In genomic region chr3:102715066-102715584, GRCm38 (mm10) we compare ENCODE assay signal across 8 mouse cellular contexts. TPM values are rescaled to one million over a fixed set of nuclear protein-coding genes. Genes with fewer than 3 reads are reported as not detected.
DNase-seq lines count a peak whose midpoint lies in the region; ATAC-seq and TF ChIP-seq lines count a peak whose summit lies in the region.

No protein-coding gene starts in this region.

- no peaks in the 10 kb centered on the region for H3K27me3 ChIP-seq in erythroblast, embryonic 14.5 days (ENCODE audit: control insufficient read depth)
- no peaks in the 10 kb centered on the region for H3K27me3 ChIP-seq in heart, embryonic 13.5 days (replicated peaks)
- no peaks in the 10 kb centered on the region for H3K27me3 ChIP-seq in liver, embryonic 15.5 days
- H3K27me3 ChIP-seq in neural tube, embryonic 11.5 days (ENCODE audit: control insufficient read depth, insufficient read depth, low read length) = no peaks in the 10 kb centered on the region
- H3K27me3 ChIP-seq in stomach, embryonic 16.5 days (ENCODE audit: control insufficient read depth, insufficient read depth, low read length) = no peaks in the 10 kb centered on the region

- H3K4me3 ChIP-seq in erythroblast, embryonic 14.5 days (replicated peaks) = peak overlapping the region; percentile 36
- peak overlapping the region; percentile 43 for H3K4me3 ChIP-seq in heart, embryonic 13.5 days
- peak overlapping the region; percentile 45 for H3K4me3 ChIP-seq in liver, embryonic 15.5 days (replicated peaks)
- no peak overlapping the region for H3K4me3 ChIP-seq in neural tube, embryonic 11.5 days (ENCODE audit: low read depth, low read length)
- peak overlapping the region; percentile 40 for H3K4me3 ChIP-seq in stomach, embryonic 16.5 days (replicated peaks; ENCODE audit: low read length)

- H3K4me1 ChIP-seq in erythroblast, embryonic 14.5 days (ENCODE audit: control insufficient read depth) = peaks cover 6% of the 10 kb centered on the region; the same call in 1 of the 2 replicates
- 0 out of 2 replicates have a peak, but pooled peaks cover 9% of the 10 kb centered on the region for H3K4me1 ChIP-seq in heart, embryonic 13.5 days
- no peaks in the 10 kb centered on the region for H3K4me1 ChIP-seq in liver, embryonic 15.5 days (replicated peaks)
- no peaks in the 10 kb centered on the region for H3K4me1 ChIP-seq in neural tube, embryonic 11.5 days (ENCODE audit: control insufficient read depth, insufficient read depth, low read length)
- no peaks in the 10 kb centered on the region for H3K4me1 ChIP-seq in stomach, embryonic 16.5 days (ENCODE audit: control insufficient read depth, insufficient read depth, low read length)

- 15% methylated on average over 11 of the region's 11 CpGs for whole genome bisulfite sequencing in heart, embryonic 13.5 days
- 3% methylated on average over 11 of the region's 11 CpGs for WGBS in liver, embryonic 15.5 days (ENCODE audit: insufficient replicate concordance)
- WGBS in neural tube, embryonic 11.5 days = 43% methylated on average over 11 of the region's 11 CpGs
- WGBS in stomach, embryonic 16.5 days = 18% methylated on average over 11 of the region's 11 CpGs

- peak; percentile 90 for DNase-seq in brain, embryonic 14.5 days (ENCODE audit: low read depth)
- DNase-seq in kidney, postnatal 14 days = peak; percentile 85
- peak; percentile 61 for DNase-seq in neural tube, embryonic 11.5 days (ENCODE audit: low spot score)

- no peak for TF ChIP-seq POLR2A in brain, embryonic 14.5 days (IDR thresholded peaks at IDR 0.05; ENCODE audit: borderline replicate concordance, extremely low read depth, insufficient read depth, insufficient read length, poor library complexity, severe bottlenecking)

- H3K4me2 ChIP-seq in heart, embryonic 13.5 days = peak overlapping the region; percentile 67
- H3K4me2 ChIP-seq in liver, embryonic 15.5 days = peak overlapping the region; percentile 62
- no peak overlapping the region for H3K4me2 ChIP-seq in neural tube, embryonic 11.5 days (ENCODE audit: low read depth)
- H3K4me2 ChIP-seq in stomach, embryonic 16.5 days (ENCODE audit: low read depth, low read length) = peak overlapping the region; percentile 52

- H3K9ac ChIP-seq in heart, embryonic 13.5 days = peak overlapping the region; percentile 70
- 0 out of 2 replicates have a peak overlapping the region, but pooled peaks have one; percentile 35 for H3K9ac ChIP-seq in liver, embryonic 15.5 days
- H3K9ac ChIP-seq in neural tube, embryonic 11.5 days (ENCODE audit: low read length) = no peak overlapping the region
- peak overlapping the region; percentile 61 for H3K9ac ChIP-seq in stomach, embryonic 16.5 days (ENCODE audit: low read length)

- no peaks in the 10 kb centered on the region for H3K9me3 ChIP-seq in erythroblast, embryonic 14.5 days (ENCODE audit: control insufficient read depth, low read length)
- H3K9me3 ChIP-seq in heart, embryonic 13.5 days = no peaks in the 10 kb centered on the region
- no peaks in the 10 kb centered on the region for H3K9me3 ChIP-seq in liver, embryonic 15.5 days (replicated peaks)
- no peaks in the 10 kb centered on the region for H3K9me3 ChIP-seq in neural tube, embryonic 11.5 days (ENCODE audit: control insufficient read depth, low read length)
- no peaks in the 10 kb centered on the region for H3K9me3 ChIP-seq in stomach, embryonic 16.5 days (replicated peaks; ENCODE audit: control insufficient read depth, low read length)

- no peaks in the 10 kb centered on the region for H3K36me3 ChIP-seq in erythroblast, embryonic 14.5 days (ENCODE audit: control insufficient read depth)
- no peaks in the 10 kb centered on the region for H3K36me3 ChIP-seq in heart, embryonic 13.5 days
- no peaks in the 10 kb centered on the region for H3K36me3 ChIP-seq in liver, embryonic 15.5 days (replicated peaks)
- no peaks in the 10 kb centered on the region for H3K36me3 ChIP-seq in neural tube, embryonic 11.5 days (ENCODE audit: control insufficient read depth, insufficient read depth, low read length)
- no peaks in the 10 kb centered on the region for H3K36me3 ChIP-seq in stomach, embryonic 16.5 days (ENCODE audit: control insufficient read depth, insufficient read depth, low read length)

- peak; percentile 98 for ATAC-seq in CD4-positive, CD25-positive, alpha-beta regulatory T cell, adult 4 months
- ATAC-seq in heart, embryonic 13.5 days (ENCODE audit: extremely low read depth, insufficient number of reproducible peaks, low FRiP score, low TSS enrichment) = no peak
- peak; percentile 73 for ATAC-seq in liver, embryonic 15.5 days (ENCODE audit: insufficient read depth)
- ATAC-seq in neural tube, embryonic 11.5 days (ENCODE audit: insufficient read depth, low FRiP score, low TSS enrichment) = no peak
- ATAC-seq in stomach, embryonic 16.5 days (ENCODE audit: insufficient read depth, low FRiP score) = peak; percentile 83

- peak overlapping the region; percentile 46 for H3K27ac ChIP-seq in heart, embryonic 13.5 days (replicated peaks)
- H3K27ac ChIP-seq in liver, embryonic 15.5 days (replicated peaks) = peak overlapping the region; percentile 62
- no peak overlapping the region for H3K27ac ChIP-seq in neural tube, embryonic 11.5 days (ENCODE audit: low read depth, low read length)
- peak overlapping the region; percentile 62 for H3K27ac ChIP-seq in stomach, embryonic 16.5 days (ENCODE audit: low read length)

- TF ChIP-seq CTCF in brain, embryonic 14.5 days (IDR thresholded peaks at IDR 0.05; ENCODE audit: borderline replicate concordance, extremely low read depth, insufficient read depth, insufficient read length) = peak; percentile 90

RNA-seq across cellular contexts. Expression of gene Tspan2, which starts 19.2 kb away (rescaled TPM):
- 1 to 10 TPM in 1 of 2 experiments, under 1 TPM in 1; 0.70 to 1.3 TPM for polyA plus RNA-seq in CD4-positive, CD25-positive, alpha-beta regulatory T cell, adult 4 months (2017; shearing (Covaris generic))
- polyA plus RNA-seq in brain, embryonic 14.5 days (2012; rRNA removed) = 6.4 and 8.1 TPM in 2 replicates
- not detected in 2 replicates for polyA plus RNA-seq in erythroblast, embryonic 14.5 days (2012)
- 24.8 and 25.0 TPM in 2 replicates for polyA plus RNA-seq in heart, embryonic 13.5 days (2015; fragmentation: Nextera tagmentation; extraction: Ambion mirVana)
- polyA plus RNA-seq in liver, embryonic 15.5 days (2015; fragmentation: Nextera tagmentation; extraction: Ambion mirVana) = 1.9 TPM in 2 replicates
- polyA plus RNA-seq in neural tube, embryonic 11.5 days (2014; fragmentation: Nextera tagmentation; extraction: Ambion mirVana) = 9.8 and 10.4 TPM in 2 replicates
- 26.3 and 29.5 TPM in 2 replicates for polyA plus RNA-seq in stomach, embryonic 16.5 days (2015; fragmentation: Nextera tagmentation; extraction: Ambion mirVana)

Comparison
In these comparisons a context has a peak if more than half of its experiments do, and no peak if none do; other contexts are left out.
1. ATAC-seq: peak in CD4-positive, CD25-positive, alpha-beta regulatory T cell, adult 4 months (single experiment), liver, embryonic 15.5 days (single experiment) and stomach, embryonic 16.5 days (single experiment); none in heart, embryonic 13.5 days (single experiment) and neural tube, embryonic 11.5 days (single experiment).
2. Peak in every context shown above with its lines, with median percentiles within 50 percentile points of each other: DNase-seq.